Mouse (Mus musculus) left cerebral cortex, postnatal 4 days (tissue): ENCODE data around the gene Slc7a14. TPM values are rescaled to one million over a fixed set of nuclear protein-coding genes. Genes with fewer than 3 reads are reported as not detected.
A peak's percentile ranks its signal among the peaks of the same experiment; 100 is the strongest.

Source experiments
- DNase-seq: peaks from one replicate; pipeline ENCODE4 v3.0.0-alpha.2; 2022
- intact Hi-C: fragments of 180-260 bp; cut with DNase I; formaldehyde crosslinking; loops from one replicate; pipeline ENCODE4 v1.15.1; 2025
- total RNA-seq, 2 experiments: library from RNA; stranded (reverse); gene quantifications; 2 replicates each; pipeline ENCODE4 v1.2.3; 2021

Gene Slc7a14
- total RNA-seq, 2 experiments from 2014 or later: 28.4 to 31.5 TPM

GRCm38 (mm10) chr3:31263535-31263934 is 46.6 kb downstream of the Slc7a14 start:
- no peak for DNase-seq
- intact Hi-C loops: no loop called here

- intact Hi-C loops: no loop called here
Observed at GRCm38 (mm10) chr3:31261418-31262014, 48.7 kb downstream of the Slc7a14 start.

GRCm38 (mm10) chr3:31260964-31261346 is 49.2 kb downstream of the Slc7a14 start:
- intact Hi-C loops: no loop called here
- no peak for DNase-seq

More at GRCm38 (mm10) chr3:31261418-31262014, 48.7 kb downstream of the Slc7a14 start:
- DNase-seq: no peak

- intact Hi-C loops: no loop called here
- no peak for DNase-seq
Observed at GRCm38 (mm10) chr3:31260329-31260963, 49.7 kb downstream of the Slc7a14 start.

GRCm38 (mm10) chr3:31259553-31260255 is 50.5 kb downstream of the Slc7a14 start:
- intact Hi-C loops: no loop called here
- no peak for DNase-seq

GRCm38 (mm10) chr3:31254427-31254826 is 55.8 kb downstream of the Slc7a14 start:
- DNase-seq: no peak
- intact Hi-C loops: no loop called here

GRCm38 (mm10) chr3:31253862-31254261 is 56.3 kb downstream of the Slc7a14 start:
- intact Hi-C loops: no loop called here
- DNase-seq: no peak

- no peak for DNase-seq
- intact Hi-C loops: no loop called here
Observed at GRCm38 (mm10) chr3:31252566-31252965, 57.6 kb downstream of the Slc7a14 start.

GRCm38 (mm10) chr3:31243478-31243877 is 66.7 kb downstream of the Slc7a14 start:
- DNase-seq: no peak
- intact Hi-C loops: no loop called here

- intact Hi-C loops: no loop called here
- DNase-seq: no peak
Observed at GRCm38 (mm10) chr3:31240840-31241239, 69.3 kb downstream of the Slc7a14 start.

- intact Hi-C loops: no loop called here
- no peak for DNase-seq
Observed at GRCm38 (mm10) chr3:31239645-31240044, 70.5 kb downstream of the Slc7a14 start.

- intact Hi-C loops: no loop called here
- DNase-seq: peak; percentile 35
Observed at GRCm38 (mm10) chr3:31237936-31238335, 72.2 kb downstream of the Slc7a14 start.

- intact Hi-C loops: no loop called here
- DNase-seq: no peak
Observed at GRCm38 (mm10) chr3:31236146-31236545, 74.0 kb downstream of the Slc7a14 start.

- DNase-seq: no peak
- intact Hi-C loops: no loop called here
Observed at GRCm38 (mm10) chr3:31234356-31234755, 75.8 kb downstream of the Slc7a14 start.

GRCm38 (mm10) chr3:31233746-31234312 is 76.3 kb downstream of the Slc7a14 start:
- no peak for DNase-seq
- intact Hi-C loops: no loop called here

- DNase-seq: no peak
- intact Hi-C loops: no loop called here
Observed at GRCm38 (mm10) chr3:31229281-31229680, 80.9 kb downstream of the Slc7a14 start.

- intact Hi-C loops: no loop called here
- no peak for DNase-seq
Observed at GRCm38 (mm10) chr3:31228487-31228886, 81.7 kb downstream of the Slc7a14 start.

GRCm38 (mm10) chr3:31223551-31223950 is 86.6 kb downstream of the Slc7a14 start:
- intact Hi-C loops: no loop called here

GRCm38 (mm10) chr3:31220040-31220439 is 90.1 kb downstream of the Slc7a14 start:
- no peak for DNase-seq
- intact Hi-C loops: no loop called here

More at GRCm38 (mm10) chr3:31223551-31223950, 86.6 kb downstream of the Slc7a14 start:
- no peak for DNase-seq

GRCm38 (mm10) chr3:31219483-31219882 is 90.7 kb downstream of the Slc7a14 start:
- DNase-seq: no peak
- intact Hi-C loops: no loop called here

GRCm38 (mm10) chr3:31217523-31217922 is 92.7 kb downstream of the Slc7a14 start:
- intact Hi-C loops: no loop called here
- no peak for DNase-seq

GRCm38 (mm10) chr3:31213802-31214201 is 96.4 kb downstream of the Slc7a14 start:
- intact Hi-C loops: no loop called here
- DNase-seq: peak; percentile 25
